Mouse (Mus musculus) ES-CJ7 (cell line): ENCODE data around the gene 2510009E07Rik.

Source experiments
- DNase-seq: peaks from one replicate; pipeline ENCODE4 v3.0.0; 2011; ENCODE audit warnings: low read depth, low spot score

Gene 2510009E07Rik

DNA sequence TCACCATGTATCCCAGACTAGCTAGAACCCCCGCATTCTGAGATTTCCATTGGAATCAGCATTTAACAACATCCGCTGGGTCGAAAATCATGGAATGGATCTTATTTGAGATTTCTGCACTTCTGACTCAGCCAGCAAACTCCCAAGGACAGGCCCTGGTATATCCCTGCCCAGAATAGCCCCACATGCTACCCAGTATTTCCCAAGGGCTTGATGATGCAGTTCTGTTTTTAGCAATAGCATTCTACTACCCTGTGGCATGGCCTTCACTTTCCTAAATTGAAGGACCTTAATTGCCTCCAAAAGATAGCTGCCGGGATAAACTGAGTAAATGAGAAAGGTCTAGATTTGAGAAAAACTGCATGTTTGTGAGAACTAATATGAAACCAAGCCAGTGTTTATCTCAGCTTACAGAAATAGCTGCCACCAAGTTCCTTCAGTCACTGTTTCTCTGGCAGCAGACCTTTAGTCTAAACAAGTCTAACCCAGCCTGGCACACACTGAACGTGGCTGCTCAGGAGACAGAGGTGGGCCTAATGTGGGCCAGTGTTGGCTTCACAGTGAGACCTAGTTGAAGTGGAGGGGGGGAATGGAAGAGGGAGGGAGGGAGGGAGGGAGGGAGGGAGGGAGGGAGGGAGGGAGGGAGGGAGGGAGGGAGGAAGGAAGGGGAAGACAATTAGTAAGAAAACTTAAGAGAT, 58.2 kb downstream of the 2510009E07Rik start:
- DNase-seq = no peak

DNA sequence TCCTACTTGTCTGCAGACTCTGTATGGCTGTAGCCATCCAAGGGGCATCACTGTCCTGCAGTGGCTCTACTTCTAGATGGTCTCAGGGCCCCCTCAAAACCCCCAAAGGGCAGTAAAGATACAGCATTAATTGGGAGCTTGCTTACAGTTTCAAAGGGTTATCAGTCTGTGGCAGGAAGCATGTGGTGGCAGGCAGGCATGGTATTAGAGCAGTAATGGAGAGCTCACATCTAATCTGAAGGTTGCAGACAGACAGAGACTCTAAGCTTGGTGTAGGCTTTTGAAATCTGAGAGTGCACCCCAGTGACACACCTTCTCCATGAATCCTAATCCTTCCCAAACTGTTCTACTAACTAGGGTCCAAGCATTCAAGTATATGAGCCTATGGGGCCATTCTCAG, 60.0 kb downstream of the 2510009E07Rik start:
- DNase-seq = no peak

DNA sequence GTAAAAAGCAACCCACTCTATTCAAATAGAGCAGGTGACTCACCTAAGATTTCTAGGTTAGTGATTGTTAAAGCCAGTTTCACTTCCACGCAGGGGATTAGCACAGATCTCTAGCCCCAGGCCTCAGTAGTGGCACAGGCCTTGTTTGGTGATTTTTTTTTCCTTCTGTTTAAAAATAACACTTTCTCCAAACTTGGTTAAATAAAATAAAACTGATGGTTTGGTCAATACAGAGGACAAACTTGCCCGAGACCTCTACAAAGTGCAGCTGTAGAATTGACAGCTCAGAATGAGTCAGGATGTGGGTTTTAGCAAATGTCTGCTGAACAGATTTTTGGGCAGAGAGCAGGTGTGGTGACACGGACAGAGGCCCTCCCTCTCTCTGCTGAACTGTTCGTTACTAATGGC, 62.6 kb downstream of the 2510009E07Rik start:
- no peak for DNase-seq

DNA sequence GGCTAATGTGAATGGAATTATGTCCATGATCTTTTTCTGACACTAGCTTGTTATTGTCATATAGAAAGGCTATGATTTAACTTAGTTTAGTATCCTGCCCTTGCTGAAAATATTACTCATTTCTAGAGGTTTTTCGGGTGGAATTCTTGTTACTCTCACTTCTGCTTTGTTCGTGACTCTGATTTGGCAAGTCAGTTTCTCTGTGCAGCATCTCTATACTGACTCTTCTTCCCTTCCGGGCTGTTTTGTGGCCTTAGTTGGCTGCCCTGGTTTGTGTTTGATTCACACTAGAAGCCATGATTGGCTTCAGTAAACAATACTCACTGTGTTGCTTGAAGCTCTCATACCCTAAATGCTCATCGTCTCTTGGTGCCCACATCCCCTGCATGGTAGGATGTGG, 63.9 kb downstream of the 2510009E07Rik start:
- no peak for DNase-seq

DNA sequence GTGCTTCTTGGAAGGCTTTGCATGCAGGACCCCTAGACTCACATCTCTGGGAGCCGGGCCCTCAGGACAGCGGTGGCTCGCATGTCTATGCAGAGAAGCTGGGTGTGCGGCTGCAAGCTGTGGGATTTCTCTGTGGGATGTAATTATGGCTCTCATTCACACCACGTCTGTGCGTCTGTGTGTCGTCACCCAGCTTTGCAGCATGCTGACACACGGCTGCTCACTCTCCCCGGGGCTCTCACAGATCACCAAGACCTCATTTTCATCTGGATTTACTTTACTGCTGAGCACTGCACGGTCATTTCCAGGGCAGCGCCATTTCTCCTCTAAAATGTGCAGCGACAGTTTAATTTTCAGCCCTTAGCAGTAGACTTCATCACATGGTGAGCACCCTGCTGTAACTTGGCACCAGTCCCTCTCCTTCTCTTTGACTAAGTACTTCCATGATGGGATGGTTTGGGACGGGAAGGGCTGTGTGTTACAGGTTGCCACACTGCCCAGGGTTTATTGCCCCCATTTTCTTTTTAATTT, 66.3 kb downstream of the 2510009E07Rik start:
- no peak for DNase-seq

DNA sequence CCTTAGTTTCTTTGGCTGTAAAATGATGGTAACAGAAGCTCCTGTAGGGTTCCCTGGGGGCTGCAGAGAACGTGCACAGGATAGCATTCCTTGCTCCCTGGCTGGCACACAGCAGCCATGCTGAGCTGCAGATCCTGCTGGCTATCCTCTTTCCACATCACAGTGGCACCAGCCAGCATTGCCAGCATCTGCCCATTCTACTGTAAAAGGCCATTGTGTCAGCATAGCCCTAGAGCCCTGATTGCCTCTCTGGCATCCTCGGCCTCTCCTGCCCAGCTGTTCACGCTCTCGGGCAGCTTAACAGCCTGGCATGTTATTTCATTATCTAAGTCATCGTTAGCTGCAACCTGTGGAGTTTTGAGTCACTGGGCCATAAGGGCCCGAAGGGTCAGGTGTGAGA, 67.2 kb downstream of the 2510009E07Rik start:
- DNase-seq = no peak

DNA sequence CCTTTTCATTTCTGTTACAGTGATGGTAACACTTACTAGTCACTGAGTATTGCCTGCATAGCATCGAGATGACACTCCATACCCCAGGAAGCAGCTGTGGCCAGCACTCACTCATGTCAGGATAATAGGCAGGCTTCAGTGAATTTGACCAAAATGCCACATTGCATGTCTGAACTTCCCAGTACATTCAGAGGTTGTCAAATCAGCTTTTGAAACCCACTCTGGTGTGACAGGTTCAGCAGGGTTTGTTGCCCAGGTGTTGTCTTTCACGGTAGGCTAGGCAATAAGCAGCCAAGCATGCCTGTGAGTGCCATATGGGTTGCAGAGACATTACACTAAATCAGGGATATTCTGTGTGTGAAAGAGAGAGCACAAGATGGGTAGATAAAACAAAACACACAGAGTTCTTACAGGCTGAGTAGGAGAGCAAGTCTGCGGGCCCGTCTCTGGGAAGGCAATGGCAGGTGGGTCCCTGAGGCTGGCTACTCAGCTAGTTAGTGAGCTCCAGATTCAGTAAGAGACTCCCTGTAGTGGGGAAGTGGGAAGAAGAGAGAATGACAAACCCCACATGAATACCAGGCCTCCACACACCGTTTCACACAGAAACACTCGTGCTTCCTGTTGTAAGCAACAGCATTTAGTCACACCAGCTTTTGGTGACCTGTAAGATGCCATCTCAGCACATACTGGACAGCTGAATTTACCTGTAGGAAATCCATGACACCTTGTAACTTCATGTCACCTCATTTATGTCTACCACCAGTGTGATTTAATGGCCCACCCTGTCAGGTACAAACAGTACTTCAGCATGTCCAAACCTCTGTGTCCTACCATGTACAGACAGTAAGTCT, 68.5 kb downstream of the 2510009E07Rik start:
- no peak for DNase-seq

DNA sequence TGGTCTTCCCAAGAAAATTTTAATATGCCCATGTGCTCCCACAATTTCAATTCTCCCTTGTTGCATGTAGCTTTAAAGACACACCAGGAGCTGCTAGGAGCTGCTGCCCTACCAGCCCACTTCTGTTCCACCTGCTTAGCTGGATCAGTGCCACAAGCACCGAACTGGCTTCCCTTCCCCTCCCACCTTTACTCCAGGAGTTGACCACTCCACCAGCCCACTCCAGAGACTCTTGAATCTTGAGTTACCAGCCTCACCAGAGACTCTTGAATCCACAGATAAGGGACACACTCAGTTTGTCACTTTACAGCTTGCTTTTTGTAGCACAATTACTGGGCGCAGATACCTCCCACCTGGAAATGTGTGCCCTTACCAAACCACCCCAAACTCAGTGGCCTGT, 73.8 kb downstream of the 2510009E07Rik start:
- DNase-seq = no peak

DNA sequence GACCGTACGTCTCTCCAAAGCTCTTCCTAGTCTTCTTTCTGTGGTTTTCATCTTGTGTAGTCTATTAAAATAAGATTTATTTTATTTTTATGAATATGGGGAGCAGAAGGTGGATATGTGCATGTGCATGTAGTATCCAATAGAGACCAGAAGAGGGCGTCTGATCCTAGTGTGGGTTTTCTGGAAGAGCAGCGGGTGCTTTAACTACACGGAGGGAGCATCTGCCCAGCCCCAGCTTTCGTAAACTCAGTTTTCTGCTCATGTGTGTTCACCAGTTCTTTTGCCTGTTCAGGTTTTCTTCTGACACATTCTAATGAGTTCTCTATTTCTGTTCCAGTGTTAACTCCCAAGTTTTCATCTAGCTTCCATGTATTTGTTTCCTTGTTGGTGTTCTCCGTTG, 78.7 kb downstream of the 2510009E07Rik start:
- peak; percentile 53 for DNase-seq

DNA sequence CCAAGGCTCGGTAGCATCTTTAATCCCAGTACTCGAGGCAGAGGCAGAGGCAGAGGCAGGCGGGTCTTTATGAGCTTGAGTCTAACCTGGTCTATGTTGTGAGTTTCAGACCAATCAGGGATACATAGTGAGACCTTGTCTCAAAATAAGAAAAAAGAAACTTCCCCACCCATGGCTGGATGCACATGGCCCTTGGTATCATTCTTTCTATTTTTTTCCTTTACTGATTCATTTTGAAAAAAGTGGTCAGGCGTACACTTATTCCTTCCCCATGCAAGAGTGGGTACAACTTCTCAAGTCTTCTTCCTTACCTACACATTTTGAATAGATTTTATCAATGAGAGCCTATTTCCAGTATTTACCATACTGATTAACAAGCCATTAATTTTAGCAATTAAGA, 84.0 kb downstream of the 2510009E07Rik start:
- no peak for DNase-seq

DNA sequence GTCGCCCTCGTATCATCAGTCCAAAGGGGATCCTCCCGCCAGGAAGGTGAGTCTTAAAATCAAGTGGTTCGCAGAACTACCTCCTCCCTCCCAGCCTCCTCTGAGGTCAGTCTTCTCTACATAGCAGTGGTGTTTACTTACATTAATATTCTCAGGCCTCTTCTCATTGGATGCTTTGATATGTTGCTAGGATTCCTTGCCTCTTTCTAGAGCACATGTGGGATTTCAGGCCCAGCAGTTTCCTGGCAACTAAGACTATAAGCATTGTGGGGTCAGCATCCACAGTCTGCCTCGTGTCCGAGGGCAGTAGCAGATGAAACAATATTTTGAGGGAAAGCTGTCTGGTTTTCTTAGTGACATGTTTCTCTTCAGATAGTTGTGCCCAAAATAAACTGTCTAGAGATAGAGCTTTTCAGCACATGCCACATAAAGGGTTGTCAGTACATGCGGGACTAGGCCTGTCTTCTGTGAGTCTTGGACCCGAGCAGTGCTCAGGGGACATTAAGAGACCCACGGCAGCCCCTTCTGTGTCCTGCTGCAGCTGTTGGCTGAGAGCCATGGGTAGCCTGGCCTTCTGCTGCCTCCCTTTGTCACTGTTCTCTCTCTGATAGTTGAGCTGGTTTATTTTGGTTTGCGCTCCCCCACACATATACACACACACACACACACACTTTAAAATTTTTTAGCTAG, 86.1 kb downstream of the 2510009E07Rik start:
- no peak for DNase-seq

DNA sequence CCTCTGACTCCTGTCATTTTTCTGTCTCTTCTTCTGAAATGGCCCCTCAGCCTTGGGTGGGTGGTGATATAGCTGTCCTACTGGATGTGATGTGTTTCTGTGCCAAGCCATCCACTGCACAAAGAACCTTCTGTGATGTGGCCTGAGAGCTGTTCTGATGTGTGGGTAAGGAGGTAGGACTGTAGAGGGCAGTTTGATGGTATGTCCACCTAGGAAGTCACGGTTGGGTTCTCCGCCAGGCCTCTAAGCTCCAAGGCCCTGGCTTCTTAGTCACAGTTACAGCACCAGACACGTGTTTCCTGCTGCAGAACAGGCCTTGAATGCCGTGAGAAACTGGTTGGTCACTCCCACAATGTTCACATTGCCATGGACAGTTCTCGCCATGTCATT, 86.8 kb downstream of the 2510009E07Rik start:
- no peak for DNase-seq

DNA sequence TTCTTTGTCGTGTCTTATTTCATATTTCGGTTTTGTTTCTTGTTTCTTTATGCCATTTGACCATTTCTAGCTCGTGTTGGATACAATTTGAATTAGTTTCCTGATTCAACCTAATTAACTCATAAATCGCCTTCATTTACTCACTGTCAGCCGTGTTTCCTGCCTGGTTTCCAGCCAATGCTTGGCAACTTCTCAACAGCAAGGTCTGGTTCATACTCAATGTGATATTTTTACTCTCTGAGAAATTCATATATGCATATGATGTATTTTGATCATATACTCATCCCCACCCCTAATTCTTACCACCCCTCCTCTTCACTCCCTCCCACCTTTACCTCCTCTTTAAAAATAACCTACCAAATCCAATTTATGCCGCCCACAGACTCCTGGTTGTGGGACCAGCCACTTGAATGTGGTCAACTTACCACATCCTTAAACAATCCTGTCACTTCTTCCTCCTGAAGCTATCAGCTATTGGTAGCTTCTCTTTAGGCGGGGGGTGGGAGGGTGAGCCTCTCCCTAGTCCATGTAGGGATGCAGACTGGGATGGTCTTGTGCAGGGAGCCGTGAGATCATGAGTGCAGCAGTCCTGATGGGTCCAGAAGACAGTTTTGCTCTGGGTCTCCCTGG, 87.3 kb downstream of the 2510009E07Rik start:
- no peak for DNase-seq

DNA sequence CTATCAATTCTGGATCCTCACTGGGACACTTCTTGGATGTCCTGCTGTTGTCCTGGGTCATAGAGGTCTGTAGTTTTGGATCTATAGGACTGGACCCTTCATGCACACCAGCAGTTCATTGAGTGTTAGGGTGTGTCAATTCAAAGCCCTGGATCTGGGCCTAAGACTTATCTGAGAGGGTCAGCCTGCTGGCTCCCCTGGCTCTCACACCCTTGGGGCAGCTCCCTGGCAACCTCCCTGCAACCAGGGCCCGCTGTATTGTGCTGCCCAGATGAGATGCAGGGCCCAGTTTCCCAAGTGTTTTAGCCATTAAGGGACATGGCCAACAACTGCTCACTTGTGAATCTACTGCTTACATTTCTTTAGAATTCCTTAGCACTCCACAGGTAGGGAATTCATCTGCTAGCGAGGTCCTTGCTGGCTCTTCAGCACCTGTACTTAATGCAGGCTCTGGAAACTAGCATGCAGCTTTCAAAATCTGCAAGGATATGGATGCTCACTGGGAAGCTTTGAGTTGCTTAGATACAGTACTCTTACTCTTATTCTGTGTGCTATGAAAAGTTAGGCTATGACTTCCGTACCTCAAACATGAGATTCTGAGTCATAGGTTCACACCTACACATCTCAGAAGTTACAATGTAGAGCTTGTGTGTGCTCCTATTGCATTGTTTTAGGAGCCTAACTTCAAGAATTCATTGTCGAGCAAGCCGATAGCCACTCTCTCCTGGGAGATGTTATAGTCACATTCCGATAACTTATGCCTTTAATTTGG, 88.0 kb downstream of the 2510009E07Rik start:
- DNase-seq = no peak

DNA sequence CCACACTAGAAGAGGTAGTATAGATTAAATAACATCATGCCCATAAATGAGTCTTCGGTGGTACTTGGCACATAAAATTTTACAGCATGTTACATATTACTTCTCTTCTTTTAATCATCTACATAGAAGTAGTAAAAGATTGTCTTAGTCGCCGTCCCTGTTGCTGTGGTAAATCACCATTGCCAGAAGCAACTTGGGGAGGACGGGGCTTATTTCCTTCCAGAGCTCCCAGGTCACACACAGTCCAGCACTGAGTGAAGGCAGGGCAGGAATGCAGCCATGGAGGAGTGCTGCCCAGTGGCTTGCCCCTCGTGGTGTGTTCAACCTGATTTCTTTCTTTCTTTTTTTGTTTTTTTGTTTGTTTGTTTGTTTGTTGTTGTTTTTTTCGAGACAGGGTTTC, 90.1 kb downstream of the 2510009E07Rik start:
- no peak for DNase-seq
